Mouse (Mus musculus): ENCODE data around the gene Pla2g16. TPM values are rescaled to one million over a fixed set of nuclear protein-coding genes. Genes with fewer than 3 reads are reported as not detected.
A peak's percentile ranks its signal among the peaks of the same experiment; 100 is the strongest.

Gene Pla2g16
- polyA plus RNA-seq, 1 experiment from 2014 or later = 60.1 TPM

GRCm38 (mm10) chr19:7616231-7616930 lies 59.1 kb downstream of the Pla2g16 start:
- WGBS = 71% methylated on average over 5 of the region's 5 CpGs
- Histone ChIP-seq H3K4me2 (no peak overlapping the region), H3K9me3 (no peaks in the 10 kb centered on the region), H3K27ac (replicated peaks) (no peak overlapping the region), H3K36me3 (no peaks in the 10 kb centered on the region), H3K4me3 (no peak overlapping the region), H3K4me1 (peaks cover 11% of the 10 kb centered on the region; the same call in 1 of the 2 replicates), H3K27me3 (replicated peaks) (peaks cover 30% of the 10 kb centered on the region), H3K9ac (no peak overlapping the region)
- no peak for ATAC-seq (ENCODE audit: extremely low read depth, insufficient number of reproducible peaks, low FRiP score, low TSS enrichment)

- no peak overlapping the region for H3K27ac ChIP-seq (replicated peaks)
- no peak for ATAC-seq (ENCODE audit: extremely low read depth, insufficient number of reproducible peaks, low FRiP score, low TSS enrichment)
- peaks cover 6% of the 10 kb centered on the region; the same call in 1 of the 2 replicates for H3K4me1 ChIP-seq
- peaks cover 23% of the 10 kb centered on the region for H3K27me3 ChIP-seq (replicated peaks)
- no peaks in the 10 kb centered on the region for H3K9me3 ChIP-seq
- no peaks in the 10 kb centered on the region for H3K36me3 ChIP-seq
- no peak overlapping the region for H3K4me3 ChIP-seq
- no peak overlapping the region for H3K4me2 ChIP-seq
- H3K9ac ChIP-seq = no peak overlapping the region
- 66% methylated on average over 3 of the region's 3 CpGs for WGBS
These were observed 59.8 kb downstream of the Pla2g16 start for GRCm38 (mm10) chr19:7617085-7617484.

GRCm38 (mm10) chr19:7617696-7618095 lies 60.4 kb downstream of the Pla2g16 start:
- H3K36me3 ChIP-seq = no peaks in the 10 kb centered on the region
- H3K4me3 ChIP-seq = no peak overlapping the region
- H3K27me3 ChIP-seq (replicated peaks) = peaks cover 16% of the 10 kb centered on the region
- no peak overlapping the region for H3K27ac ChIP-seq (replicated peaks)
- H3K9ac ChIP-seq = no peak overlapping the region
- H3K4me1 ChIP-seq = no peaks in the 10 kb centered on the region; the same call in 1 of the 2 replicates
- WGBS = 34% methylated on average over 7 of the region's 7 CpGs
- H3K4me2 ChIP-seq = 0 out of 2 replicates have a peak overlapping the region, but pooled peaks have one; percentile 8
- ATAC-seq (ENCODE audit: extremely low read depth, insufficient number of reproducible peaks, low FRiP score, low TSS enrichment) = no peak
- H3K9me3 ChIP-seq = no peaks in the 10 kb centered on the region

- H3K27me3 ChIP-seq (replicated peaks) = no peaks in the 10 kb centered on the region
- H3K4me3 ChIP-seq = no peak overlapping the region
- H3K36me3 ChIP-seq = no peaks in the 10 kb centered on the region
- no peak overlapping the region for H3K9ac ChIP-seq
- no peak overlapping the region for H3K4me2 ChIP-seq
- no peaks in the 10 kb centered on the region for H3K4me1 ChIP-seq
- H3K9me3 ChIP-seq = no peaks in the 10 kb centered on the region
- H3K27ac ChIP-seq (replicated peaks) = no peak overlapping the region
- ATAC-seq (ENCODE audit: extremely low read depth, insufficient number of reproducible peaks, low FRiP score, low TSS enrichment) = no peak
These were observed 75.8 kb downstream of the Pla2g16 start for GRCm38 (mm10) chr19:7633021-7633420.

DNA sequence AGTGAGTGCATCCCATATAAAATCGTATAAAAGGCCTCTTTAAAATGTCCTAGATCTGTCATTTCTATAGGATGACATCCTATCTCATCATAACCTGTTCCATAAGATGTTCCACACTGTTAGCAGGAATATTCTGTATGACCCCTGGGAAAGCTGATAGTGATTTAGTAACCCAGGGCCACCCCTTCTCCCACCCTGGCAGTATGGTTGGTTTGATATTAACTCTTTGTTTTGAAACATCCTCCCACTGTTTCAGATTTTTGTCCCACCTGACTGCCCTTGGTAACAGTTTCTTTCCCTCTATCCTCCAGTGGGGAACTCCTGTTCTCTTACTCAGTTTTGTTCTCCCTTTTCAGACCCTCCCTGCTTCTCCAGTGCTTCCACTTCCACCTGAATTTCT lies 76.5 kb downstream of the Pla2g16 start:
- Histone ChIP-seq H3K36me3 (no peaks in the 10 kb centered on the region), H3K9ac (no peak overlapping the region), H3K27me3 (replicated peaks) (no peaks in the 10 kb centered on the region), H3K4me3 (no peak overlapping the region), H3K4me1 (no peaks in the 10 kb centered on the region), H3K9me3 (no peaks in the 10 kb centered on the region), H3K4me2 (no peak overlapping the region), H3K27ac (replicated peaks) (no peak overlapping the region)
- 44% methylated on average over 1 of the region's 1 CpGs for WGBS
- no peak for ATAC-seq (ENCODE audit: extremely low read depth, insufficient number of reproducible peaks, low FRiP score, low TSS enrichment)

Other genes with a start within 250 kb of the Pla2g16 start
- 27.3 and 28.8 TPM in 2 replicates for gene Mark2, start 215.6 kb upstream of the Pla2g16 start, polyA plus RNA-seq (2015; fragmentation: Nextera tagmentation; extraction: Ambion mirVana)
- 18.8 and 22.3 TPM in 2 replicates for gene Spindoc, start 174.5 kb upstream of the Pla2g16 start, polyA plus RNA-seq (2015; fragmentation: Nextera tagmentation; extraction: Ambion mirVana)
- 3.5 and 3.7 TPM in 2 replicates for gene 2700081O15Rik, start 139.8 kb upstream of the Pla2g16 start, polyA plus RNA-seq (2015; fragmentation: Nextera tagmentation; extraction: Ambion mirVana)
- gene Rtn3, start 74.2 kb upstream of the Pla2g16 start, polyA plus RNA-seq (2015; fragmentation: Nextera tagmentation; extraction: Ambion mirVana) = 129 and 138 TPM in 2 replicates
- gene Atl3, start 63.4 kb upstream of the Pla2g16 start, polyA plus RNA-seq (2015; fragmentation: Nextera tagmentation; extraction: Ambion mirVana) = 7.2 and 7.7 TPM in 2 replicates
- gene Lgals12, start 49.7 kb downstream of the Pla2g16 start, polyA plus RNA-seq (2015; fragmentation: Nextera tagmentation; extraction: Ambion mirVana) = 0.25 and 0.27 TPM in 2 replicates
- not detected in 2 replicates for gene Hrasls5, start 55.1 kb downstream of the Pla2g16 start, polyA plus RNA-seq (2015; fragmentation: Nextera tagmentation; extraction: Ambion mirVana)
- gene Slc22a19, start 153.9 kb downstream of the Pla2g16 start, polyA plus RNA-seq (2015; fragmentation: Nextera tagmentation; extraction: Ambion mirVana) = not detected in 2 replicates
- gene Slc22a26, start 245.2 kb downstream of the Pla2g16 start, polyA plus RNA-seq (2015; fragmentation: Nextera tagmentation; extraction: Ambion mirVana) = not detected in 2 replicates

All from heart, embryonic 13.5 days (tissue).